Mouse (Mus musculus) kidney, embryonic 16.5 days (tissue): ENCODE results near the gene Fkbp5. TPM values are rescaled to one million over a fixed set of nuclear protein-coding genes. Genes with fewer than 3 reads are reported as not detected.

Experiments
- ATAC-seq: fragments of 200-750 bp; cut with Nextera tagmentation; 2 replicates; pipeline ENCODE4 v1.8.0; 2017; ENCODE audit warnings: moderate TSS enrichment; ENCODE audit not compliant: low FRiP score, low TSS enrichment
- H3K27ac ChIP-seq: fragments of 300-500 bp; sonication (generic); 2 replicates; pipeline ENCODE4 v1.5.1; 2014; ENCODE audit warnings: low read length
- H3K27me3 ChIP-seq: fragments of 300-500 bp; sonication (generic); 2 replicates; pipeline ENCODE4 v1.6.1; 2014; ENCODE audit warnings: low read length, control low read depth, mixed read lengths; ENCODE audit not compliant: insufficient read depth
- H3K36me3 ChIP-seq: fragments of 300-500 bp; sonication (generic); 2 replicates; pipeline ENCODE4 v1.6.1; 2014; ENCODE audit warnings: low read length, control low read depth, mixed read lengths; ENCODE audit not compliant: insufficient read depth
- H3K4me1 ChIP-seq: fragments of 300-500 bp; sonication (generic); 2 replicates; pipeline ENCODE4 v1.6.1; 2014; ENCODE audit warnings: low read length, control low read depth, mixed read lengths; ENCODE audit not compliant: insufficient read depth
- H3K4me2 ChIP-seq: fragments of 300-500 bp; sonication (generic); replicated peaks from 2 replicates; pipeline ENCODE4 v1.6.1; 2014; ENCODE audit warnings: low read depth, low read length
- H3K4me3 ChIP-seq: fragments of 300-500 bp; sonication (generic); 2 replicates; pipeline ENCODE4 v1.5.1; 2014; ENCODE audit warnings: mild to moderate bottlenecking, low read length
- H3K9ac ChIP-seq: fragments of 300-500 bp; sonication (generic); replicated peaks from 2 replicates; pipeline ENCODE4 v1.6.1; 2014; ENCODE audit warnings: low read length
- H3K9me3 ChIP-seq: fragments of 300-500 bp; sonication (generic); 2 replicates; pipeline ENCODE4 v1.6.1; 2016; ENCODE audit warnings: low read length, control low read depth
- WGBS: fragments of 180-500 bp; shearing (Covaris S2); extraction: QIAGEN DNeasy Blood & Tissue Kit; methylation state at CpG from one replicate; pipeline ENCODE4 v1.1.7; 2014; 5-methylcytosine and 5-hydroxymethylcytosine counted together
- polyA plus RNA-seq: library from polyadenylated mRNA; unstranded; fragments of >200 nt; fragmentation: Nextera tagmentation; extraction: Ambion mirVana; gene quantifications from 2 replicates; pipeline ENCODE4 v1.2.1, GENCODE M21; 2015

Gene Fkbp5
- polyA plus RNA-seq, 1 experiment from 2014 or later = 35.5 TPM

- H3K27me3 ChIP-seq = no peaks in the 10 kb centered on the region
- no peak overlapping the region for H3K27ac ChIP-seq
- peaks cover 7% of the 10 kb centered on the region for H3K4me1 ChIP-seq
- no peak for ATAC-seq
- H3K4me2 ChIP-seq = no peak overlapping the region
- WGBS = 73% methylated on average over 14 of the region's 14 CpGs
- no peaks in the 10 kb centered on the region for H3K9me3 ChIP-seq
- no peaks in the 10 kb centered on the region for H3K36me3 ChIP-seq
- H3K9ac ChIP-seq = no peak overlapping the region
- no peak overlapping the region for H3K4me3 ChIP-seq
These were observed 26.1 kb downstream of the Fkbp5 start for GRCm38 (mm10) chr17:28491035-28491770.

GRCm38 (mm10) chr17:28488258-28489013 lies 28.9 kb downstream of the Fkbp5 start:
- no peak overlapping the region for H3K9ac ChIP-seq
- no peak overlapping the region for H3K4me3 ChIP-seq
- ATAC-seq = no peak
- no peaks in the 10 kb centered on the region for H3K36me3 ChIP-seq
- H3K4me1 ChIP-seq = peaks cover 12% of the 10 kb centered on the region
- H3K9me3 ChIP-seq = no peaks in the 10 kb centered on the region
- no peak overlapping the region for H3K27ac ChIP-seq
- no peaks in the 10 kb centered on the region for H3K27me3 ChIP-seq
- H3K4me2 ChIP-seq = no peak overlapping the region
- WGBS = 64% methylated on average over 7 of the region's 7 CpGs

GRCm38 (mm10) chr17:28487584-28488257 lies 29.6 kb downstream of the Fkbp5 start:
- H3K4me3 ChIP-seq = no peak overlapping the region
- no peaks in the 10 kb centered on the region for H3K9me3 ChIP-seq
- H3K27me3 ChIP-seq = no peaks in the 10 kb centered on the region
- ATAC-seq = no peak
- no peak overlapping the region for H3K27ac ChIP-seq
- peaks cover 12% of the 10 kb centered on the region for H3K4me1 ChIP-seq
- no peaks in the 10 kb centered on the region for H3K36me3 ChIP-seq
- 89% methylated on average over 18 of the region's 18 CpGs for WGBS
- H3K9ac ChIP-seq = no peak overlapping the region
- no peak overlapping the region for H3K4me2 ChIP-seq

GRCm38 (mm10) chr17:28486720-28487119 lies 30.6 kb downstream of the Fkbp5 start:
- Histone ChIP-seq H3K9ac (no peak overlapping the region; the same call in 1 of the 2 replicates), H3K4me1 (peaks cover 12% of the 10 kb centered on the region), H3K9me3 (no peaks in the 10 kb centered on the region), H3K27ac (no peak overlapping the region), H3K36me3 (no peaks in the 10 kb centered on the region), H3K27me3 (no peaks in the 10 kb centered on the region), H3K4me2 (peak overlapping the region; percentile 67; the same call in 1 of the 2 replicates), H3K4me3 (no peak overlapping the region)
- 83% methylated on average over 6 of the region's 6 CpGs for WGBS
- ATAC-seq = peak; percentile 2; the same call in 1 of the 2 replicates

GRCm38 (mm10) chr17:28485977-28486400 lies 31.3 kb downstream of the Fkbp5 start:
- H3K36me3 ChIP-seq = 0 out of 2 replicates have a peak, but pooled peaks cover 3% of the 10 kb centered on the region
- H3K27ac ChIP-seq = peak overlapping the region; percentile 78
- peak overlapping the region; percentile 68 for H3K4me3 ChIP-seq
- WGBS = under 1% methylated on average over 56 of the region's 58 CpGs
- no peaks in the 10 kb centered on the region for H3K9me3 ChIP-seq
- peaks cover 8% of the 10 kb centered on the region for H3K4me1 ChIP-seq
- H3K9ac ChIP-seq = peak overlapping the region; percentile 79
- H3K27me3 ChIP-seq = no peaks in the 10 kb centered on the region
- peak; percentile 98 for ATAC-seq
- H3K4me2 ChIP-seq = peak overlapping the region; percentile 67

GRCm38 (mm10) chr17:28485446-28485948 lies 31.8 kb downstream of the Fkbp5 start:
- H3K9me3 ChIP-seq = no peaks in the 10 kb centered on the region
- H3K4me1 ChIP-seq = peaks cover 8% of the 10 kb centered on the region
- ATAC-seq = peak; percentile 41
- peak overlapping the region; percentile 61 for H3K4me2 ChIP-seq
- peak overlapping the region; percentile 68 for H3K4me3 ChIP-seq
- no peaks in the 10 kb centered on the region for H3K27me3 ChIP-seq
- H3K36me3 ChIP-seq = 0 out of 2 replicates have a peak, but pooled peaks cover 3% of the 10 kb centered on the region
- under 1% methylated on average over 75 of the region's 77 CpGs for WGBS
- H3K9ac ChIP-seq = peak overlapping the region; percentile 79
- H3K27ac ChIP-seq = peak overlapping the region; percentile 78

GRCm38 (mm10) chr17:28484704-28485445 lies 32.5 kb downstream of the Fkbp5 start:
- Histone ChIP-seq H3K4me3 (peak overlapping the region; percentile 68), H3K4me1 (peaks cover 8% of the 10 kb centered on the region), H3K9me3 (no peaks in the 10 kb centered on the region), H3K9ac (peak overlapping the region; percentile 79), H3K27me3 (no peaks in the 10 kb centered on the region), H3K4me2 (peak overlapping the region; percentile 61), H3K36me3 (0 out of 2 replicates have a peak, but pooled peaks cover 3% of the 10 kb centered on the region), H3K27ac (peak overlapping the region; percentile 78; the same call in 1 of the 2 replicates)
- 4% methylated on average over 30 of the region's 30 CpGs for WGBS
- peak; percentile 29; the same call in 1 of the 2 replicates for ATAC-seq

- no peak for ATAC-seq
- no peak overlapping the region for H3K9ac ChIP-seq
- WGBS = 79% methylated on average over 8 of the region's 8 CpGs
These were observed 39.9 kb downstream of the Fkbp5 start for GRCm38 (mm10) chr17:28477421-28477820.

GRCm38 (mm10) chr17:28476441-28476840 lies 40.9 kb downstream of the Fkbp5 start:
- no peak overlapping the region for H3K9ac ChIP-seq
- no peaks in the 10 kb centered on the region for H3K27me3 ChIP-seq
- no peaks in the 10 kb centered on the region for H3K9me3 ChIP-seq
- H3K4me1 ChIP-seq = peaks cover 8% of the 10 kb centered on the region
- no peak overlapping the region for H3K27ac ChIP-seq
- ATAC-seq = no peak
- no peak overlapping the region for H3K4me2 ChIP-seq
- no peak overlapping the region for H3K4me3 ChIP-seq
- 0 out of 2 replicates have a peak, but pooled peaks cover 3% of the 10 kb centered on the region for H3K36me3 ChIP-seq

More at GRCm38 (mm10) chr17:28477421-28477820, 39.9 kb downstream of the Fkbp5 start:
- Histone ChIP-seq H3K9me3 (no peaks in the 10 kb centered on the region), H3K36me3 (0 out of 2 replicates have a peak, but pooled peaks cover 3% of the 10 kb centered on the region), H3K27ac (no peak overlapping the region), H3K27me3 (no peaks in the 10 kb centered on the region), H3K4me1 (no peaks in the 10 kb centered on the region), H3K4me2 (no peak overlapping the region), H3K4me3 (no peak overlapping the region)
